Mouse (Mus musculus) heart, adult 8-10 months (tissue): ENCODE data around the gene Rbm8a. TPM values are rescaled to one million over a fixed set of nuclear protein-coding genes. Genes with fewer than 3 reads are reported as not detected.

Experiments
- DNase-seq: peaks from one replicate; pipeline ENCODE4 v3.0.0; 2022; ENCODE audit warnings: low spot score
- total RNA-seq, 4 experiments: library from RNA; stranded (reverse); gene quantifications; 2 replicates each; pipeline ENCODE4 v1.2.4; 2022

The Rbm8a gene
- 10 to 100 TPM; 29.0 to 39.9 (median 32.0) TPM for total RNA-seq

DNA sequence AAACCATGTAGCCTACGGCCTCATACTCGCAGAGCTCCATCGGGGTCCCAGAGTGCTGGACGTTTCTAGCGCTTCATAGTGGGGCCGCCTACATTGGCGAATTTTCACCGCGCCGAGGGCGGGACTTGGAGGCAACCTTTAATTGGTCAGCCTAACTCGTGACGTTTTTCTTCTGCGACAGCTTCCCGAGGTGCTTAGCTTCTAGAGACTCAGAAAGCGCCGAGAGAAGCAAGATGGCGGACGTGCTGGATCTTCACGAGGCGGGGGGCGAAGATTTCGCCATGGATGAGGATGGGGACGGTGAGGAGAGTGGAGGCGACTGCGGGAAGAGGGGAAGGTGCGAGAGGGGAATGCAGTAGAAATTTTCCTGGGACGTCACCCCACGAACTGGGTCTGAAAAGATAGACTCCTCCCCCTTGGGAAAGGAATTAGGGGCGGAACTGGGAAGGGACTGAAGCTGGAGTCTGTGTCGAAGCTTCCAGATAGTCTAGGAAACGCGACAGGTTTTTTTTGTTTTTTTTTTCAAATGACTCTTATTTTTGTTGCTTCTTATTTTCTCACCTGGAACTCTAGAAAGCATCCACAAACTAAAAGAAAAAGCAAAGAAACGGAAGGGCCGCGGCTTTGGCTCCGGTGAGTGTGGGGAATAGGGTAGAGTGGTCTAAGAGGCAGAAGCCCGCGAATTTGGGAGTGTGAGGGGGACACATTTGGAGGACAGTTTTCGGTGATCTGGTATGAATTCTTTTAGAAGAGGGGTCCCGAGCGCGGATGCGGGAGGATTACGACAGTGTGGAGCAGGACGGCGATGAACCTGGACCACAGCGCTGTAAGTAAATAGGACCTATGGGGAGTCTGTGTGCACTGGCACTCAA, at the start of gene Rbm8a:
TSS of gene Rbm8a (plus strand) at position 205 of the 872 bp plus-strand sequence.
- DNase-seq = peak; percentile 98

DNA sequence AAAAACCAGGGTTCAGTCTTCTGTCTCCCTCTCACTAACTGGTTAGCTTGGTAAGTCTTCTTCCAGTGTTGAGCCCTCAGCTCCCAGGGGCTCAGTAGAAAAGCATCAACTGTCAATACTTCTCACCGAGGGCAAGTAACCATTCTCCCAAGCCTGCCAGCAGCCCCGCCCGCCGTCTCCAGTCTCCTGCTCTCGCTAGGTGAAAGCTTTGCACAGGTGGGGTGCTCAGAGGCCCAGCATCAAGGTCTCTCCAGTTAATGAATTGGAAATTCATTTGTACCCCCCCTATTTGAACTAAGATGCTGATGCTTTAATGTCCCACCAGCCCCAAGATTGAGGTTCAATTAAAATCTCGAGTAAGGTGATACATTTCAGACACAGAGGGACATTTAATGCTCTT, 48.6 kb upstream of the Rbm8a start:
- no peak for DNase-seq

DNA sequence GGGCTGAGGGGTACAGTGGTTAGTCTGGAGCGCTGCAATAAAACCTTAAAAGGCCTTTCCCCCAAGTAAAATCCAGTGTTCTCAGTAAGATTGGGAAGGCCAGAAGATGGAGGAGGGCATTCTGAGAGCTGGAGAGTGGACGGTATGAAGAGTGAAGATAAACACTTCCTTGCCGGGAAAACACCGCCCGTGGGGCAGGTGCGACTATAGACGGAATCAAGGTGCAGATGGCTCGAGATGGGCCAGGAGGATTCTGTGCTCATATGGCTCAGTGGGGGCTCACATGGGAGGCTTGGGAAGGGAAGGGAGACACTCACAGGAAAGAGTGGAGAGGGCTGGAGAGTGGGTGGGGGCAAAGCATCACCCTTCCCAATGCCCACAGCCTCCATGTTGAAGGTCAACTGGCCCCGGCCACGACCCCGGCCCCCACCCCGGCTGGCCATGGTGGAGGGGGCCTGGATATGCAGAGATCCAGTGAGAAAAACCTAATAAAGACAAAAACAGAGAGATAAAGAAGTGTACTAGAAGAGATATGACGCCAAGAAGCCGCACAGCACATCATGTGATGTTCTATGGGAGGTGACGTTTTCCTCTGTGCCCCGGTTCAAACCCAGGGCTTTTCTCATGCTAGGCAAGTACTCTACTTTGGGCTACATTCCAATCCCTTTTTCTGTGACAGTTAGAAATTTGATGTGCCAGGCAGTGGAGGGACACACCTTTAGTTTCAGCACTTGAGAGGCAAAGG, 47.8 kb upstream of the Rbm8a start:
- DNase-seq = no peak

DNA sequence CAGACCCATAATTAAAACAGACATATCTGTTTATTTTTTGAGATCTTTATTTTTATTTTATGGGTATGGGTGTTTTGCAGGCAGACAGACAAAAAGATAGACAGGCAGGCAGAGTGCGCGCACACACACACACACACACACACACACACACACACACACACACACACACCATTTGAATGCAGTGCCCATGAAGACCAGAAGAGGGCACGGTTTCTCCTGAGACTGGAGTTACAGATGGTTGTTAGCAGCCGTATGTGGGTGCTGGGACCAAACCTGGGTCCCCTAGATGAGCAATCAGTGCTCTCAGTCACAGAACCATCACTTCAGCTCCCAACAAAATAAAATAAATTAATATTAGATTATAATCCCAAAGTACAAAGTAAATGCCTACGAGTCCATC, 46.3 kb upstream of the Rbm8a start:
- DNase-seq = no peak

DNA sequence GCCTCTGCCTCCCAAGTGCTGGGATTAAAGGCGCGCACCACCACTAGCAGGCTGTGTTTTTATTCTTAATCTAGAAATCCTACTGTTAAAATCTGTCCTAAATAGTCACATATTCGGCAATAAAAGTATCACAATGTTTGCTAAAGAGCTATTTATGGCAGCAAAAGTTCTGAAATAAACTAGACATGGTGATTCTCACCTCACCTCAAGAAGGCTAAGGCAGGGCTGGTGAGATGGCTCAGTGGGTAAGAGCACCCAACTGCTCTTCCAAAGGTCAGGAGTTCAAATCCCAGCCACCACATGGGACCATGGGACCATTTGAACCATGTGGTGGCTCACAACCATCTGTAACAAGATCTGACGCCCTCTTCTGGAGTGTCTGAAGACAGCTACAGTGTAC, 39.1 kb upstream of the Rbm8a start:
- DNase-seq = no peak

DNA sequence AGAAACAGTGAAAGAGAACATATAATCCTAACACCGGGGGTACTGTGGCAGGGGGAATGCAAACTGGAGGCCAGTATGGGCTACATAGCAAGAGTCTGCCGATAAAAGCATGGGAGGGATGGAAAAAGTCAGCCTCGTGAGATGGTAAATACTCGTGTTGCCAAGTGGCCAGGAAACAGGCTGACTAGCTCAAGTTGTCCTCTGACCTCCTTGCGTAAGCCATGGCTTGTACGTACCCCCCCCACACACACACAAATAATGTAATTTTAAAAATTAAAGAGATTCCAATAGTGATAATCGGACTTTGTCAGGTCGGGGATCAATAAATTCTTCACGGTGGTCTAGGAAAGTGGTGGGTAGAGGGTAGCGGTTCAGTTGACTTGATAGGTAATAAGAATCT, 36.4 kb upstream of the Rbm8a start:
- peak; percentile 28 for DNase-seq

DNA sequence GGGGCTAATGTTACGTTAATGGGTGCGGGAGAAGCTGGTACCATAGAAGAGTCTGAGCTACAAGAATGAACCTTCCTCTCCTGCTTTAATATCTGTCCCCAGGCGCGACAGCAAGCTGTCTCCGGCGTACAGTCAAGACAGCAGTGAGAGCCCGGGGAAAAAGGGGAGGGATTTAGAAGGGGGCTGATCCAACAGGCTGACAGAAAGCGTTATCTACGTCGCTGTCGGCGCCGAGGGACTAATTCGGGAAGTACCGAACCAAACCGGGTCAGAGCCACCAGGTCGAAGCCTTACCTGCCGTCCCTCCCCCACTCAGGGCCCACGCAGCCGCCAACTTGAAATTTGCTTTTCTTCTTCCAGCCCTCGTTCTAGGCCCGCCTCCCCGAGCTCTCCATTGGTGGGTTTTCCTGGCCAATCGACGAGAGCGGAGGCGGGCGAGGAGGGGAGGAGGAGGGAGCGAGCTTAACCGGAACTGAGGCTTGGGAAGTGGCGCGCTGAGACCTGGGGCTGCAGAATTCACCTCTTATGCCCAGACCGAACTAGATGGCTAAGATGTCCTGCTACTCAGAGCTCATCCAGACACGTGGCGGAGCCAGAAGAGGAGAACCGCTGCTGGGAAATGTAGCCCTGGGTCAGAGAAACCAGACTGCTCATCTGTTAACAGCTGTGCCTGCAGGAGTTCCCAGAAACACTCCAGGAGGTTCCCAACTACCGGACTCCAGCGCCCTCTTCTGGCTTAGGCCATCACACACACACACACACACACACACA, 35.8 kb upstream of the Rbm8a start, which contains the start of gene Polr3gl:
TSS of gene Polr3gl (minus strand) at position 392 of the 771 bp plus-strand sequence.
- DNase-seq = peak; percentile 94

DNA sequence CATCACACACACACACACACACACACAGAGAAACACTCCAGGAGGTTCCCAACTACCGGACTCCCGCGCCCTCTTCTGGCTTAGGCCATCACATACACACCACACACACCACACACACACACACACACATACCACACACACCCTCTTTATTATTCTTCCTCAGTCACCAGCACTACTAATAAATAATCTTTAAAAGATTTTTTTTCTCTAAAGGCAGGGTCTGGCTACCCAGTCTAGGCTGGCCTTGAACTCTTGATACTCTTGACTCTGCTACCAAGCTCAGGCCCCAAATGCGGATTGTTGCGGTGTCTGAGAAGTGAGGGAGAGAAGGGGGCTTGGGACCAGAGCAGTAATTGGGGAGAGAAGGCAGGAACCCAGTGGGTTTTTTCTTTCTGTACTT, 34.9 kb upstream of the Rbm8a start:
- DNase-seq = no peak

DNA sequence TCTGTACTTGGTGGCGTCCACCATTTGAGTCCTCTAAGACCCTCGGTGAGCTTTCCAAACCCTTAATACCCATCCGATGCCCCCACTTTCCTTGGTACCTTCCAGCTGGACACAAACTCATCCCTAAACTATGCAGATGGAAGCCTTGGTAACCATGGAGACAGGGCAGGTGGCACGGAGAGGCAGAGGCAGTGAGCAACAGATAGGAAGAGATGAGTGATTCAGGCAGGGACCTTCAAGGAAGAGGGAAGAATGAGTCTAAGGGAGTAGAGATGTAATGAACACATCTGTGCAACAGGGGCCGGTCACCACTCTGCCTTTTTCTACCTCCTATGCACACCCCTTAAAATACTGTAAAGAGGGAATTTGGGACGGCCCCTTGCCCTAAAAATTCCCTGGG, 34.1 kb upstream of the Rbm8a start:
- DNase-seq = no peak

DNA sequence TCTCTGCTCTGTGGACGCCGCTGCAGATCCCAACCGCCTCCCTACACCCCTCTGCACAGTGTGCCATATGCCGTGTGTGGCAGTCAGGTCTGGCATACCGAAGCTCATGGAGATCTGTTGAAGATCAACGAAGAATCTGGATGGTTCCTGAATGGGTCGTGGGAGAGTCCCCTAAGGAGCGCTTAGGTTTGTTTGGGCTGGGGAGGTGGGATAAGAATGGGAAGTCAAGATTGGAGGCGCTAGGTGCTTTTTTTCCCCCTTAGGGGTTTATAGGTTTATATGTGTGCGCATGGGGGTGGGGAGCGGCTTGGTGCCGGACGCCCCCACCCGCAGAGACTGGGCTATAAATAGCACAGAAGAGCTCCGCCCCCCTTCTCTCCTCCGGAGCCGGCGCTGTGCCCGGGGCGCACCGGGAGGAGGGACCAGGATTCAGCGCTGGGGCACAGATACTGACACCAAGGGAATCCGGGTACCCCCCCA, 33.5 kb upstream of the Rbm8a start, which contains the start of gene Ankrd34a:
TSS of gene Ankrd34a (plus strand) at position 409 of the 480 bp plus-strand sequence.
- peak; percentile 50 for DNase-seq

DNA sequence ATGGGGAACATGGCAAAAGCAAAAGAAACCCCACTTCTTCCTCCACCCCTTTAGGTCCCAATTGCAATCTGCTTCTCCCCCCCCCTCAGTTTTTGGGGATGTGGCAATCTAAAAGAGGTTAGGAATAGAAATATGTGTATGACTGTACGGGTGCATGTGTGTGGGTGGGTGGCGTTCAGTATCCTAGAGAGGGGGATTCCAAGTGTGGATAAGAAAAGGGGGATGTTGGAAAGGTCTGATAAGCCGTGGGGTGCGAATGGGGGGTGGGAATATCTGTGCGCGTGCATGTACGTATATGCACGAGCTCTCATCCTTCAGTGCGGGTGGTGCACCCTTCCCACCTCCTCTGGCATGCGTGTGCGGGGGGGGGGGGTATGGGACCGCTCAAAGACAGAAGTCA, 32.9 kb upstream of the Rbm8a start:
- DNase-seq = no peak

DNA sequence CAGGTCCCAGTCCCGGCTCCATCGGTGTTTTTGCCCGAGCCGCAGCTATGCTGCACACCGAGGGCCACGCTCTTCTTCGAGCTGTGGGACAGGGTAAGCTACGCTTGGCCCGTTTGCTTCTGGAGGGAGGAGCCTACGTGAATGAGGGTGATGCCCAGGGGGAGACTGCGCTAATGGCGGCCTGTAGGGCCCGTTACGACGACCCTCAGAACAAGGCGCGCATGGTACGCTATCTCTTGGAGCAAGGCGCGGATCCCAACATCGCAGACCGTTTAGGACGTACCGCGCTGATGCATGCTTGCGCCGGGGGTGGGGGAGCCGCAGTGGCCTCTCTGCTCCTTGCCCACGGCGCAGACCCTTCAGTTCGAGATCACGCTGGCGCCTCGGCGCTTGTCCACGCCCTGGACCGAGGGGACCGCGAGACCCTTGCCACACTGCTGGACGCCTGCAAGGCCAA, 32.3 kb upstream of the Rbm8a start:
- DNase-seq = no peak

DNA sequence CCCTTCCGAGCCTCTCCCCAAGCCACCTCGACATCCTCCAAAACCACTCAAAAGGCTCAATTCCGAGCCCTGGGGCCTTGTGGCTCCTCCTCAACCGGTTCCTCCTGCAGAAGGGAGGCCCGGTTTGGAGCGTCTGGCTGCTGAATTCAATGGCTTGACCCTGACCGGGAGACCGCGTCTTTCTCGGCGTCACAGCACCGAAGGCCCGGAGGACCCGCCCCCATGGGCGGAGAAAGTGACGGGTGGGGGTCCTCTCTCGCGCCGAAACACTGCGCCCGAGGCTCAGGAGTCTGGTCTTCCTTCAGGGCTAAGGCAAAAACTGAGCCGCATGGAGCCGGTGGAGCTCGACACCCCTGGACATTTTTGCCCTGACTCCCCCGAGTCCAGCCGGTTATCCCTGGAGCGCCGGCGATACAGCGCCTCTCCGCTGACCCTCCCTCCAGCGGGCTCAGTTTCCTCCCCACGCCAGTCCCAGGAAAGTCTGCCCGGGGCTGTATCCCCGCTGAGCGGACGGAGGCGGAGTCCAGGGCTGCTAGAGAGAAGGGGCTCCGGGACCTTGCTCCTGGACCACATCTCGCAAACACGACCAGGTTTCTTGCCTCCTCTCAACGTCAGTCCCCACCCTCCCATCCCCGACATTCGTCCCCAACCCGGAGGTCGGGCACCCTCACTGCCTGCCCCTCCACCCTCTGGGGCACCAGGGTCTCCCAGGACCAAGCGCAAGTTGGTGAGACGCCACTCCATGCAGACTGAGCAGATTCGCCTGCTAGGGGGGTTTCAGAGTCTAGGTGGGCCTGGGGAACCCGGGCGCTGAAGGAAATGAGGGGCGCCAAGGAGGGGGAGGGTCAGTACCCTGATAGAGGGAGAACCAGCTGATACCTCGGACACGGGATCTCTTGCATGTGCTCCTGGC, 31.3 kb upstream of the Rbm8a start:
- peak; percentile 84 for DNase-seq

DNA sequence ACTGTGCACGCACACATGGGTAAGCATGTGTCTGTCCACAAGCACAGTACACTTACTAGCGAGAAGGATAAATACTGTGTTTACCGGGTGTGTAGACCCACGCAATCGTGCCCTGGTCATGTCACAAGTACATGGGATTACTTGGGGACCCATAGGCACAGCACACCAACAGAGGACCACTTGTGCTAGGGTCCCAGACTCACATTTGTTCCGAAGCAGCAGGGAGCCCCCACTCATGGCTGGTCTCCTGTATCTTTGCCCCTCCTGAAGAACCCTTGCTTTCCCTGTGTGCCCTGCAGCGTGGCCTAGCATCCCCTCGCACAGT, 30.7 kb upstream of the Rbm8a start:
- DNase-seq = no peak

DNA sequence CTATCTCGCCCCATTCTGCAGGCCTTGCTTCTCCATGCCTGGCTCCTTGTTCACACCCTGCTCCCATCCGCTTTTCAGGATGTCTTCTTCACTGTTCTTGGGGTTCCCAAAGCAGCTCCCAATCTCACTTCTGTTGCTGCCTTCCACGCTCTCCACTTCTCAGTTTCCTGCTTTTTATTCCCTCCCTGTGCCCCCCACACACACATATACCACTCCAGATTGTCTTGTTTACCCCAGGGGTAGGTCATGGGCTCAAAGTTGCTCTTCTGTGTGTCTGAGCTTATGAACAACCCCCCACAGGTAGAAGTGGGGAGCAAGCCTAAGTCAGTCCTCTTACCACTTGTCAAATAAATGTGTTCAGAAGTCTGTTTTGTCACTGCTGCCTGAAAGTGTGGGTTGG, 30.3 kb upstream of the Rbm8a start:
- no peak for DNase-seq

DNA sequence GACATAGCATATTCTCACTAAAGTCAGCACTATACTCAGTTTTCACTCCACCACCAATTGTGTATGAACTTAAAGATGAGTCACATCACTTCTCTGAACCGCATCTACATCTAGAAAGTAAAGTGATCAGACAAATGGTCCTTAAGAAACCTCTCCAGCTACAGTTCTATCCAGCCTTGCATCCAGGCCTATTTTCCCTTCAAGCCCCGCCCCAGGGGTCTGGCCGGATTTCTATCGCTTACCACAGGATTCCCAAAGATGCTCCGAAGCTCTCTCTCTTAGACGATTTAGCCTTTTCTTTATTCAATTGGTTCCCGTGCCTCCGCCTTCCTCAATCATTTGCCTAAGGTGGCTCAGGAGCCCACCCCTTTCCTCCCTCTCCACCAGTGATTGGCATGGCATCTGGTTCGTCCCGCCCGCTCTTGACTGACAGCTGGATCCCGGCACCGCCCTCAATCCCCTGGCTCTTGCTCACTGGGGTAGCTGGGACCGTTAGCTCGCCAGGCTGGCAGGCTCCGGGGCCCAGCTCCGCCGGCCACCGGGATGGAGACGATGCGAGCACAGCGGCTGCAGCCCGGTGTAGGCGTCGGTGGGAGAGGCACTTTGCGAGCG, 29.0 kb upstream of the Rbm8a start, which contains the start of gene Lix1l:
TSS of gene Lix1l (plus strand) at position 511 of the 612 bp plus-strand sequence.
- peak; percentile 96 for DNase-seq

DNA sequence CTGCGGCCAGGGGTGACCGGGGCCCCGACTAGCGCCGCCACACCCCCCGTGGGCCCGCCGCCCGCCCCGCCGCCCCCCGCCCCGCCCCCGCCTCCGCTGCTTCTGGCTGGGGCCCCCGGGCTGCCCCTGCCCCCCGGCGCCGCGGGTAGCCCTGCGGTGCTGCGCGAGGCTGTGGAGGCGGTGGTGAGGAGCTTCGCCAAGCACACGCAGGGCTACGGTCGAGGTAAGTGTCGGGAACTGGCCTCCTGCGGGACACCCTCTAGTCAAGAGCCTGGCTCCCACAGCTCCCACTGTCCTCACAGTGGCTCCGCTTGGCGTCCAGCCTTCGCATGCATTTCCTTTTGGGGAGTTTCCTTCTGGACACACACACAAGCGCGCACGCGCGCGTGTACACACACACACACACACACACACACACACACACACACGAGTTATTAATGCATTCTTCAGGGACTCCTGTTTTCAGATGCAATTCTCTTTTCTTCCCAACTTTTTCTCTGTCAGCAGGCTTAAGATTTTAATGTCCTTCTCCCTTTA, 28.4 kb upstream of the Rbm8a start:
- peak; percentile 88 for DNase-seq

DNA sequence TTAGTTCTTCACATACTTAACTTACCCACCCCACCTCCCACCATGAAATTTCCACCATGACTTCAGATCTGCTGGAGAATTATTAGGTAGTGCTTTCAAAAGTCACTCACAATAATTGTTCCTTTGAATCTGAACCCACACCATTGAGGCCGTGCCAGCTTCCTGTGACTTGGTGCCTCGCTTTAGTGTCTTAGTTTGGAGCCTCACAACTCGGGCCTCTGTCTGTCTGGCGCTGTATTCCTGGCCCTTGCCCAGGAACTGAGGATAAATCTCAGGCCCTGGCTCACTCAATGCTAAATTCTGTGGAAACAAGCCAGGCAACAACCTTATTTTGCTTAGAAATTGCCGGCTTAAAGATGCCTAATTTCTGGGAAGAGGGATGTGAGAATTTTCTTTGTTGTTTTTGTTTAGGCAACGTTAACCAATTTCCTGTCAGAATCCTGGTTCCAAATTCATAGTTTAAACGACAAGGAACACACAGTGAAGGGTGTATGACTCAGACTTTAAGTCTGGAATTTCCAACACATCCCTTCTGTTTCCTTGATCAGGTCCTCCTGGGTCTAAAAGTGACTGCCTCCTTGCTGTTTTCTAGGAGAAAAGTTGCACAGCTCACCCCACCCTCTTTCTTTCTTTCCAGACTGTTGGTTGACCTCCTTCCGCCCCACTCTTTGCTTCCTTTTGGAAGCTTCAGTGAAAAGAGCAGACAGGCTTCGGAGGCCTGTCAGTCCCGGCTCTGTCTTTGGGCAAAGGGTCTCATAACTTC, 27.6 kb upstream of the Rbm8a start:
- peak; percentile 55 for DNase-seq

DNA sequence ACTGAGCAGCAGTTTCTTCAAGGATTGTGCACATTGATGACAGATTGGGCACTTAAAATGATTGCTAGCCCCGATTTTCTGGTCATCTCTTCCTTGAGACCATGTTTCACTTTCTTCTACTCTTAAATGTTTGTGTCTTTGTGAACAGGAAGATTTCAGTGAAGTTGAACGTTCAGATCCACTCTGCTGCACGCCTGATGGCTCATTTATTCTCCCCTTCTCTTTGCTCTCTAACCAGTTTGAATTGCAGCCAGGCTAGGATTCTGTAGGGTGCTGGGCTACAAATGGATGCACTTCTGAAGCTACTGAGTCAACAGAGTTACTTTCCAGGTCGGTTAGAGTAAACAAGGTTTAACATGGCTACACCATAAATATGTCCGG, 27.0 kb upstream of the Rbm8a start:
- no peak for DNase-seq
